Mouse (Mus musculus): ENCODE measurements at regions not wholly inside any gene's neighbourhood (a gene's known extent, or its start where the extent isn't known, plus 50 kb on each side); places are given as distances from the start of the nearest gene placed in this dataset.
"Not testable (repeated sequence)": the region's sequence is repeated elsewhere in the genome, so short reads cannot be mapped to it uniquely, and the experiment has no call there.

- DNase-seq: no peak
These were observed 113.7 kb upstream of the Cwc22 start for GRCm38 (mm10) chr2:78059801-78060416.

GRCm38 (mm10) chr2:78058988-78059387 is 112.8 kb upstream of the Cwc22 start:
- DNase-seq: no peak

- DNase-seq: no peak
These were observed 107.7 kb upstream of the Cwc22 start for GRCm38 (mm10) chr2:78053910-78054309.

GRCm38 (mm10) chr2:78050542-78050941 is 104.4 kb upstream of the Cwc22 start:
- DNase-seq: no peak

GRCm38 (mm10) chr2:78049248-78049874 is 103.2 kb upstream of the Cwc22 start:
- peak; percentile 88 to 90 for DNase-seq

- peak; percentile 25 to 60 for DNase-seq
These were observed 102.5 kb upstream of the Cwc22 start for GRCm38 (mm10) chr2:78048706-78049055.

GRCm38 (mm10) chr2:78048030-78048705 is 102.0 kb upstream of the Cwc22 start:
- peak; percentile 7 to 33 for DNase-seq

- no peak for DNase-seq
These were observed 81.1 kb upstream of the Cwc22 start for GRCm38 (mm10) chr2:78027319-78027718.

- no peak for DNase-seq
These were observed 80.6 kb upstream of the Cwc22 start for GRCm38 (mm10) chr2:78026808-78027207.

GRCm38 (mm10) chr2:78025651-78026435 is 79.7 kb upstream of the Cwc22 start:
- DNase-seq: no peak

- DNase-seq: no peak
These were observed 78.9 kb upstream of the Cwc22 start for GRCm38 (mm10) chr2:78024981-78025565.

- no peak for DNase-seq
These were observed 77.9 kb upstream of the Cwc22 start for GRCm38 (mm10) chr2:78023916-78024685.

- no peak for DNase-seq
These were observed 77.2 kb upstream of the Cwc22 start for GRCm38 (mm10) chr2:78023416-78023815.

- no peak for DNase-seq
These were observed 76.6 kb upstream of the Cwc22 start for GRCm38 (mm10) chr2:78022756-78023155.

GRCm38 (mm10) chr2:78021905-78022304 is 75.7 kb upstream of the Cwc22 start:
- peak; percentile 26 to 40 for DNase-seq

- DNase-seq: no peak
These were observed 75.3 kb upstream of the Cwc22 start for GRCm38 (mm10) chr2:78021356-78021900.

GRCm38 (mm10) chr2:78020516-78020915 is 74.3 kb upstream of the Cwc22 start:
- DNase-seq: no peak

GRCm38 (mm10) chr2:78019916-78020315 is 73.7 kb upstream of the Cwc22 start:
- DNase-seq: no peak

GRCm38 (mm10) chr2:78012441-78012840 is 66.3 kb upstream of the Cwc22 start:
- not testable (repeated sequence) for DNase-seq

- no peak for DNase-seq
These were observed 65.6 kb upstream of the Cwc22 start for GRCm38 (mm10) chr2:78011821-78012220.

- DNase-seq: no peak
These were observed 65.1 kb upstream of the Cwc22 start for GRCm38 (mm10) chr2:78011051-78011800.
